Mouse (Mus musculus) liver, postnatal 0 days (tissue): ENCODE data around the gene Cd80. TPM values are rescaled to one million over a fixed set of nuclear protein-coding genes. Genes with fewer than 3 reads are reported as not detected.

Experiments
- ATAC-seq: fragments of 200-750 bp; cut with Nextera tagmentation; 2 replicates; pipeline ENCODE4 v1.8.0; 2017; ENCODE audit warnings: mild to moderate bottlenecking, moderate library complexity
- DNase-seq: peaks from one replicate; pipeline ENCODE4 v3.0.0-alpha.2; 2016
- H3K27ac ChIP-seq: fragments of 300-500 bp; sonication (generic); 2 replicates; pipeline ENCODE4 v1.5.1; 2014; ENCODE audit warnings: antibody characterized with exemption, moderate library complexity, mild to moderate bottlenecking, low read depth
- H3K27me3 ChIP-seq: fragments of 300-500 bp; sonication (generic); 2 replicates; pipeline ENCODE4 v1.6.1; 2014; ENCODE audit warnings: low read length, control low read depth, mixed read lengths; ENCODE audit not compliant: insufficient read depth
- H3K36me3 ChIP-seq: fragments of 300-500 bp; sonication (generic); replicated peaks from 2 replicates; pipeline ENCODE4 v1.6.1; 2014; ENCODE audit warnings: mild to moderate bottlenecking, control low read depth, low read length, moderate library complexity, mixed read lengths; ENCODE audit not compliant: insufficient read depth
- H3K4me1 ChIP-seq: fragments of 300-500 bp; sonication (generic); 2 replicates; pipeline ENCODE4 v1.6.1; 2014; ENCODE audit warnings: antibody characterized with exemption, mild to moderate bottlenecking, control low read depth; ENCODE audit not compliant: insufficient read depth
- H3K4me2 ChIP-seq: fragments of 300-500 bp; sonication (generic); 2 replicates; pipeline ENCODE4 v1.6.1; 2014; ENCODE audit warnings: low read depth, mild to moderate bottlenecking, low read length, moderate library complexity, mixed read lengths
- H3K4me3 ChIP-seq: fragments of 300-500 bp; sonication (generic); 2 replicates; pipeline ENCODE4 v1.5.1; 2014; ENCODE audit warnings: low read depth, low read length
- H3K9ac ChIP-seq: fragments of 300-500 bp; sonication (generic); replicated peaks from 2 replicates; pipeline ENCODE4 v1.6.1; 2014; ENCODE audit warnings: mild to moderate bottlenecking, moderate library complexity
- H3K9me3 ChIP-seq: fragments of 300-500 bp; sonication (generic); 2 replicates; pipeline ENCODE4 v1.6.1; 2016; ENCODE audit warnings: mild to moderate bottlenecking, control low read depth, low read length, mixed read lengths
- CTCF ChIP-seq: sonication (generic); IDR thresholded peaks from 2 replicates; pipeline ENCODE4 v1.5.1; 2016; ENCODE audit warnings: antibody characterized with exemption, low read depth
- EP300 ChIP-seq: IDR thresholded peaks from 2 replicates; pipeline ENCODE4 v1.6.1; 2016; ENCODE audit warnings: antibody characterized with exemption, low read depth, mild to moderate bottlenecking
- WGBS: fragments of 180-500 bp; shearing (Covaris S2); extraction: QIAGEN DNeasy Blood & Tissue Kit; methylation state at CpG from one replicate; pipeline ENCODE4 v1.1.7; 2014; ENCODE audit not compliant: insufficient replicate concordance; 5-methylcytosine and 5-hydroxymethylcytosine counted together
- polyA plus RNA-seq: library from polyadenylated mRNA; unstranded; fragments of >200 nt; fragmentation: Nextera tagmentation; extraction: Ambion mirVana; gene quantifications from 2 replicates; pipeline ENCODE4 v1.2.1, GENCODE M21; 2015

Gene Cd80
- polyA plus RNA-seq, 1 experiment from 2014 or later, result 0.15 TPM

DNA sequence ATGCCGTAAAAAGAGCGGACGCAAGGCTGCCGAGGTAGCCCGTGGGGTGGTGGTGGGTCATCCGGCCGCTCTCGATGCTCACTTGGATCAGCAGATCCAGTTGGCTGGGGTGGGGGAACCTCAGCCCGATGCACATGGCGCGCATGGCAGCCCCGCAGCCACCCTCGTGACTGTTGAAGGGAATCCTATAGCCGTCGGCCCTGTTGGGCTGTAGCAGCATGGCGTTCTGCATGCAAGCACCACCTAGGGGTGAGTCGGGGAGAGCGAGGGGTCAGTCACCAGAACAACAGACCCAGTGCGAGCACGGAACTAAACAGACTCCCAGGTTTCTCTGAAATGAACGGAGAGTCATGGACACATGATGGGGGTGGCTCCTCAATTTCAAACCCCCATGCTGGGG is 8.0 kb upstream of the Cd80 start:
- ATAC-seq (no peak), DNase-seq (no peak)
- no peak overlapping the region for H3K4me2 ChIP-seq
- H3K4me1 ChIP-seq, result peaks cover 16% of the 10 kb centered on the region
- 91% methylated on average over 21 of the region's 21 CpGs for WGBS
- H3K9me3 ChIP-seq, result no peaks in the 10 kb centered on the region
- peaks cover 29% of the 10 kb centered on the region for H3K36me3 ChIP-seq
- H3K27ac ChIP-seq, result no peak overlapping the region
- TF ChIP-seq CTCF (0 out of 2 replicates have a peak, but pooled peaks have one; percentile 17), EP300 (no peak)
- no peaks in the 10 kb centered on the region for H3K27me3 ChIP-seq
- no peak overlapping the region for H3K4me3 ChIP-seq
- no peak overlapping the region for H3K9ac ChIP-seq

GRCm38 (mm10) chr16:38448458-38448857 is 6.9 kb upstream of the Cd80 start:
- TF ChIP-seq EP300 (no peak), CTCF (no peak)
- no peak overlapping the region for H3K9ac ChIP-seq
- peaks cover 16% of the 10 kb centered on the region for H3K4me1 ChIP-seq
- 84% methylated on average over 12 of the region's 12 CpGs for WGBS
- no peak overlapping the region for H3K4me2 ChIP-seq
- no peaks in the 10 kb centered on the region for H3K9me3 ChIP-seq
- no peak overlapping the region for H3K27ac ChIP-seq
- H3K27me3 ChIP-seq, result no peaks in the 10 kb centered on the region
- peaks cover 29% of the 10 kb centered on the region for H3K36me3 ChIP-seq
- H3K4me3 ChIP-seq, result no peak overlapping the region
- DNase-seq, result no peak
- no peak for ATAC-seq

DNA sequence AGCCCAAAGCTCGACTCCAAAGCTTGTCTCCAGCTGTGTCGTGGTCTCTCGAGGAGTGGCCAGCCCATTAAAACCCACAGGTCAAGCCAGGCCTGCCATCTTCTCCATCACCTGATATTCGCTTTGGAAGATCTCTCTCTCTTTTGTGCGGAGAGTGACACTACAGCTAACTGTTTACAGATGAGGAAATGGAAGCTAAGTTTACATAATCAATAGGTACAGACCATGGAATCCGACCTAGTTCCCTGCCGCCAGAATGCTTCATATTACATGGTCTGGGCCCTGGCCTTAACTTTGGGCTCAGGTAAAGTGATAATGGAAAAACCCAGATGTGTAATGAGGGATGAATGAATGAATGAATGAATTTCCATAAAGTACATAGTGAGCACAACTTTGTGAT is 4.7 kb upstream of the Cd80 start:
- Histone ChIP-seq H3K4me2 (peak overlapping the region; percentile 27; the same call in 1 of the 2 replicates), H3K27ac (peak overlapping the region; percentile 73), H3K36me3 (peaks cover 19% of the 10 kb centered on the region), H3K9ac (no peak overlapping the region), H3K4me1 (peaks cover 18% of the 10 kb centered on the region), H3K27me3 (no peaks in the 10 kb centered on the region), H3K4me3 (no peak overlapping the region), H3K9me3 (no peaks in the 10 kb centered on the region)
- peak; percentile 37 for ATAC-seq
- DNase-seq, result no peak
- 63% methylated on average over 7 of the region's 7 CpGs for WGBS
- TF ChIP-seq CTCF (no peak), EP300 (peak; percentile 65; the same call in 1 of the 2 replicates)

DNA sequence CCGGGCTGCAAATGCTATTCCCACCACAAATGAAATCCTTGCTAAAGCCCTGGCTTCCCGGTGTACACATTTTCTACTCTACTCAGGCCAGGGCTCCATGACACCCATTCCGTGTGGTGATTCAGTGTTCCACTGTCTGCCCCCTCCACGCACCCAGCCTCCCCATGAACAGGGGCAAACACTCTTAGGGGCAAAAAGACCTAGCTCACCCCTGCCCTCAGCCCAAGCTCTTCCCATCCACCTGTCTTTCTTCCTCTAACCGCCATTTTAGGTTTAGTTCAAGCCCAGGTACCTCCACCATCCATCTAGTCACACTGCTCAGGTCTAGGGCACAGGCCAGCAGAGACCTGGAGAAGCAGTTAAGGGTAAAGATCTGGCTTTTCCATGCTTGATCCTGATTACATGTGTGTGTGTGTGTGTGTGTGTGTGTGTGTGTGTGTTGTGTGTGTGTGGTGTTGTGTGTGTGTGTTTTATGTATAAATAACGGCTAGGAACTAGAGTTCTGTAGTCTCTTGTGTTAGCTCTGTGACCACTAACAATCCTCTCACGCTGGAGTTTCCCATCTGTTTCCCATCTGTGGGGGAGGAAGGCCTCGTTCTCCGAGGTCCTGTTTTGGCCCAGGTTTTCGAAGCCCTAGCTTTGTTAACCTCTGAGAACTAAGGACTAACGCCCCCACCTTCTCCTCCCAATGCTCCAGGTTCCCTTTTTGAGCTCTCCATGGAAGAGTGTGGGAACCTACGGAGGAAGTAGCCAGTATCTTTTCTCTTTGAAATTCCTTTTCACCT is 3.7 kb upstream of the Cd80 start:
- Histone ChIP-seq H3K36me3 (peaks cover 14% of the 10 kb centered on the region), H3K27ac (peak overlapping the region; percentile 96), H3K4me1 (peaks cover 18% of the 10 kb centered on the region), H3K27me3 (no peaks in the 10 kb centered on the region), H3K9me3 (no peaks in the 10 kb centered on the region), H3K4me3 (peak overlapping the region; percentile 72), H3K9ac (peak overlapping the region; percentile 82), H3K4me2 (peak overlapping the region; percentile 85)
- TF ChIP-seq EP300, result no peak
- DNase-seq (no peak), ATAC-seq (no peak)
- WGBS, result 46% methylated on average over 12 of the region's 12 CpGs

DNA sequence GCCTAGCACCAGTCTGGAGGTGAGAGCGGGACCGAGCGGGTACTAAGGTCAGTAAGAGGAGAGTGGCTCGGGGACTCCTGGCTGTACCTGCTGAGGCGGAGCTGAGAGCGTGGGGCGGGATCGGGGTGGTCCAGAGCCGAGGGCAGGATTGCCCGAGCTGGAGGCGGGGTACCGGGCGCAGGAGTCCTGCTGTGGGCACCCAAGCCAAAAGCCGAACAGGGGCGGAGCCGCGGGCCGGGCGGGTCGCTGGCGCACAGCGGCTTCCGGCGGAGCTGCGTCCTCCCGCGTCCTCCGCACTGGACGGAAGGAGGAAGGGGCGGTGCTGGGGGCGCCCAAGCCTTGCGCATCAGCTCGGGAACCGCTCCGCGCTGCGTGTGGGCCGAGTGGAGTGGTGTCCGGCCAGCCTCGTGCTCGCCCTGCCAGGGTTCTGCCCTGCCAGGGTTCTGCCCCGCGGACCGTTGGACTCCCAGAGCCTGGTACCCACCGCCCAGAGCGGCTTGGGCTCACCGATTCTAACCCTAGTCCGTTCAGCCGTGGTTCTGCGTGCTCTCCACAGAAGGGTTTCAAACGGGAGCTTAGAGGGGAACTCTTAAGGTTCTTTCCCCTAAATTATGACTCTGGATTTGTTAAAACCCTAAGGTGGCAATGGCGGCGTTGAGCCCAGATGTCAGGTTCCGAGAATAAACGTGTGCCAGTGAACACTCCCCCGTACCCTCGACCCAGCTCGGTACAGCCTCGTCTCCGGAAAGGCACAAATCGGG is 2.7 kb upstream of the Cd80 start, which contains the start of gene Adprh:
Gene Adprh (minus strand): TSS at position 262 of the 761 bp plus-strand sequence.
- peak within 1 kb of the TSS; percentile 72 for H3K4me3 ChIP-seq
- DNase-seq (peak; percentile 94), ATAC-seq (peak; percentile 96)
- H3K27ac ChIP-seq, result peak within 1 kb of the TSS; percentile 96
- H3K4me2 ChIP-seq, result peak within 1 kb of the TSS; percentile 85
- no peak for TF ChIP-seq EP300
- no peak for TF ChIP-seq CTCF
- H3K9ac ChIP-seq, result peak within 1 kb of the TSS; percentile 82
- WGBS, result 1% methylated on average over 39 of the region's 61 CpGs
- no peaks in the 10 kb centered on the region for H3K9me3 ChIP-seq
- H3K4me1 ChIP-seq, result peaks cover 18% of the 10 kb centered on the region
- peaks cover 5% of the 10 kb centered on the region for H3K36me3 ChIP-seq
- no peaks in the 10 kb centered on the region for H3K27me3 ChIP-seq

DNA sequence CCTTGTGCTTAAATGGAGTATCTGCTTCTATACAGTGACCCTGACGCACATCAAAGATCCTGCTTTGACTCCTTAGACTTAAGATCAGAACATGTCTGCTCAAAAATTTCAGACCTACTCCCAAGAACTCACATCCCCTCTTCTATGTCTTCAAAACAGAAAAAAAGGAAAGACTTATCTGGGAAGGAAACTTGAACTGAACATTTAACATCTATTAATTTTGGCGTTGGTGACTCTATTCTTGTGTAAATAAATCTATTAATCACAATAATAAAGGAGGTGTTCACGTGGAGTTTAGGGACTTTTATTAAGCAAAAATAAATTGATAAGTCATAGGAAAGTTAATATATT is 2.2 kb upstream of the Cd80 start:
- Histone ChIP-seq H3K9me3 (no peaks in the 10 kb centered on the region), H3K4me1 (peaks cover 18% of the 10 kb centered on the region), H3K27ac (peak overlapping the region; percentile 96), H3K4me3 (peak overlapping the region; percentile 72), H3K9ac (peak overlapping the region; percentile 82), H3K4me2 (peak overlapping the region; percentile 85), H3K36me3 (peaks cover 2% of the 10 kb centered on the region; the same call in 1 of the 2 replicates), H3K27me3 (no peaks in the 10 kb centered on the region)
- TF ChIP-seq CTCF, result no peak
- DNase-seq (no peak), ATAC-seq (no peak)
- 35% methylated on average over 3 of the region's 3 CpGs for WGBS
